Mouse (Mus musculus): ENCODE data around the gene Chuk. TPM values are rescaled to one million over a fixed set of nuclear protein-coding genes. Genes with fewer than 3 reads are reported as not detected.
A peak's percentile ranks its signal among the peaks of the same experiment; 100 is the strongest.

The Chuk gene
- polyA plus RNA-seq, 1 experiment from 2014 or later, result 54.2 TPM

GRCm38 (mm10) chr19:44068232-44068631 lies 39.0 kb downstream of the Chuk start:
- ATAC-seq (ENCODE audit: insufficient number of reproducible peaks, insufficient read depth, low FRiP score, low TSS enrichment), result no peak
- Histone ChIP-seq H3K9me3 (no peaks in the 10 kb centered on the region), H3K9ac (no peak overlapping the region), H3K4me3 (peak overlapping the region; percentile 61; the same call in 1 of the 2 replicates), H3K4me2 (replicated peaks) (peak overlapping the region; percentile 82; the same call in 1 of the 2 replicates), H3K27ac (no peak overlapping the region), H3K27me3 (no peaks in the 10 kb centered on the region), H3K4me1 (peaks cover 7% of the 10 kb centered on the region; the same call in 1 of the 2 replicates), H3K36me3 (peaks cover 3% of the 10 kb centered on the region)
- WGBS, result 77% methylated on average over 4 of the region's 4 CpGs

- H3K9ac ChIP-seq, result no peak overlapping the region
- H3K36me3 ChIP-seq, result no peaks in the 10 kb centered on the region
- no peak overlapping the region for H3K27ac ChIP-seq
- WGBS, result 73% methylated on average over 9 of the region's 9 CpGs
- H3K4me3 ChIP-seq, result no peak overlapping the region
- H3K9me3 ChIP-seq, result no peaks in the 10 kb centered on the region
- H3K4me1 ChIP-seq, result peaks cover 7% of the 10 kb centered on the region; the same call in 1 of the 2 replicates
- no peak overlapping the region for H3K4me2 ChIP-seq (replicated peaks)
- no peak for ATAC-seq (ENCODE audit: insufficient number of reproducible peaks, insufficient read depth, low FRiP score, low TSS enrichment)
- H3K27me3 ChIP-seq, result no peaks in the 10 kb centered on the region
Measured at GRCm38 (mm10) chr19:44067323-44068049, 39.8 kb downstream of the Chuk start.

- peaks cover 7% of the 10 kb centered on the region; the same call in 1 of the 2 replicates for H3K4me1 ChIP-seq
- no peak for ATAC-seq (ENCODE audit: insufficient number of reproducible peaks, insufficient read depth, low FRiP score, low TSS enrichment)
- 99% methylated on average over 2 of the region's 2 CpGs for WGBS
- H3K27me3 ChIP-seq, result no peaks in the 10 kb centered on the region
- H3K27ac ChIP-seq, result no peak overlapping the region
- H3K9ac ChIP-seq, result no peak overlapping the region
- no peaks in the 10 kb centered on the region for H3K9me3 ChIP-seq
- no peak overlapping the region for H3K4me2 ChIP-seq (replicated peaks)
- H3K4me3 ChIP-seq, result no peak overlapping the region
- H3K36me3 ChIP-seq, result 0 out of 2 replicates have a peak, but pooled peaks cover 10% of the 10 kb centered on the region
Measured at GRCm38 (mm10) chr19:44064734-44065133, 42.5 kb downstream of the Chuk start.

- no peak overlapping the region for H3K9ac ChIP-seq
- H3K4me2 ChIP-seq (replicated peaks), result no peak overlapping the region
- 0 out of 2 replicates have a peak, but pooled peaks cover 17% of the 10 kb centered on the region for H3K36me3 ChIP-seq
- H3K27ac ChIP-seq, result no peak overlapping the region
- H3K4me1 ChIP-seq, result peaks cover 7% of the 10 kb centered on the region; the same call in 1 of the 2 replicates
- WGBS, result 84% methylated on average over 7 of the region's 7 CpGs
- ATAC-seq (ENCODE audit: insufficient number of reproducible peaks, insufficient read depth, low FRiP score, low TSS enrichment), result no peak
- no peaks in the 10 kb centered on the region for H3K9me3 ChIP-seq
- H3K4me3 ChIP-seq, result no peak overlapping the region
- H3K27me3 ChIP-seq, result no peaks in the 10 kb centered on the region
Measured at GRCm38 (mm10) chr19:44063773-44064172, 43.5 kb downstream of the Chuk start.

GRCm38 (mm10) chr19:44060226-44060625 lies 47.1 kb downstream of the Chuk start:
- Histone ChIP-seq H3K9me3 (no peaks in the 10 kb centered on the region), H3K4me1 (no peaks in the 10 kb centered on the region), H3K36me3 (peaks cover 32% of the 10 kb centered on the region; the same call in 1 of the 2 replicates), H3K27ac (no peak overlapping the region), H3K4me3 (no peak overlapping the region), H3K4me2 (replicated peaks) (no peak overlapping the region), H3K27me3 (no peaks in the 10 kb centered on the region), H3K9ac (no peak overlapping the region)
- ATAC-seq (ENCODE audit: insufficient number of reproducible peaks, insufficient read depth, low FRiP score, low TSS enrichment), result no peak
- WGBS, result 89% methylated on average over 3 of the region's 3 CpGs

GRCm38 (mm10) chr19:44055173-44055826 lies 52.0 kb downstream of the Chuk start:
- no peak overlapping the region for H3K9ac ChIP-seq
- H3K4me1 ChIP-seq, result no peaks in the 10 kb centered on the region
- no peak for ATAC-seq (ENCODE audit: insufficient number of reproducible peaks, insufficient read depth, low FRiP score, low TSS enrichment)
- H3K4me2 ChIP-seq (replicated peaks), result no peak overlapping the region
- 72% methylated on average over 4 of the region's 4 CpGs for WGBS
- no peaks in the 10 kb centered on the region for H3K27me3 ChIP-seq
- H3K27ac ChIP-seq, result no peak overlapping the region
- peaks cover 31% of the 10 kb centered on the region; the same call in 1 of the 2 replicates for H3K36me3 ChIP-seq
- no peaks in the 10 kb centered on the region for H3K9me3 ChIP-seq
- no peak overlapping the region for H3K4me3 ChIP-seq

GRCm38 (mm10) chr19:44050388-44050787 lies 56.9 kb downstream of the Chuk start:
- ATAC-seq (ENCODE audit: insufficient number of reproducible peaks, insufficient read depth, low FRiP score, low TSS enrichment), result no peak
- 69% methylated on average over 4 of the region's 4 CpGs for WGBS

GRCm38 (mm10) chr19:44049282-44049681 lies 58.0 kb downstream of the Chuk start:
- Histone ChIP-seq H3K4me3 (no peak overlapping the region), H3K4me1 (no peaks in the 10 kb centered on the region), H3K9ac (no peak overlapping the region), H3K9me3 (no peaks in the 10 kb centered on the region), H3K27me3 (no peaks in the 10 kb centered on the region), H3K4me2 (replicated peaks) (no peak overlapping the region), H3K27ac (no peak overlapping the region), H3K36me3 (peaks cover 23% of the 10 kb centered on the region)
- 65% methylated on average over 3 of the region's 3 CpGs for WGBS
- no peak for ATAC-seq (ENCODE audit: insufficient number of reproducible peaks, insufficient read depth, low FRiP score, low TSS enrichment)

More at GRCm38 (mm10) chr19:44050388-44050787, 56.9 kb downstream of the Chuk start:
- no peaks in the 10 kb centered on the region for H3K9me3 ChIP-seq
- H3K4me3 ChIP-seq, result no peak overlapping the region
- H3K9ac ChIP-seq, result no peak overlapping the region
- H3K4me1 ChIP-seq, result no peaks in the 10 kb centered on the region
- peaks cover 18% of the 10 kb centered on the region for H3K36me3 ChIP-seq
- no peaks in the 10 kb centered on the region for H3K27me3 ChIP-seq
- no peak overlapping the region for H3K27ac ChIP-seq
- no peak overlapping the region for H3K4me2 ChIP-seq (replicated peaks)

GRCm38 (mm10) chr19:44045847-44046246 lies 61.4 kb downstream of the Chuk start:
- H3K4me2 ChIP-seq (replicated peaks), result no peak overlapping the region
- 90% methylated on average over 3 of the region's 3 CpGs for WGBS
- H3K27me3 ChIP-seq, result no peaks in the 10 kb centered on the region
- no peaks in the 10 kb centered on the region for H3K9me3 ChIP-seq
- no peak overlapping the region for H3K4me3 ChIP-seq
- no peak overlapping the region for H3K9ac ChIP-seq
- H3K4me1 ChIP-seq, result no peaks in the 10 kb centered on the region
- H3K36me3 ChIP-seq, result peaks cover 15% of the 10 kb centered on the region
- no peak for ATAC-seq (ENCODE audit: insufficient number of reproducible peaks, insufficient read depth, low FRiP score, low TSS enrichment)
- H3K27ac ChIP-seq, result no peak overlapping the region

GRCm38 (mm10) chr19:44042121-44042520 lies 65.2 kb downstream of the Chuk start:
- ATAC-seq (ENCODE audit: insufficient number of reproducible peaks, insufficient read depth, low FRiP score, low TSS enrichment), result no peak
- peaks cover 32% of the 10 kb centered on the region for H3K36me3 ChIP-seq
- WGBS, result 86% methylated on average over 5 of the region's 5 CpGs

GRCm38 (mm10) chr19:44033396-44033795 lies 73.9 kb downstream of the Chuk start:
- Histone ChIP-seq H3K9me3 (no peaks in the 10 kb centered on the region), H3K4me1 (no peaks in the 10 kb centered on the region), H3K36me3 (peaks cover 33% of the 10 kb centered on the region), H3K27me3 (no peaks in the 10 kb centered on the region), H3K4me3 (no peak overlapping the region), H3K9ac (no peak overlapping the region), H3K4me2 (replicated peaks) (no peak overlapping the region), H3K27ac (no peak overlapping the region)
- no peak for ATAC-seq (ENCODE audit: insufficient number of reproducible peaks, insufficient read depth, low FRiP score, low TSS enrichment)
- WGBS, result 93% methylated on average over 5 of the region's 5 CpGs

More at GRCm38 (mm10) chr19:44042121-44042520, 65.2 kb downstream of the Chuk start:
- no peak overlapping the region for H3K4me3 ChIP-seq
- no peaks in the 10 kb centered on the region for H3K4me1 ChIP-seq
- H3K9me3 ChIP-seq, result no peaks in the 10 kb centered on the region
- H3K9ac ChIP-seq, result no peak overlapping the region
- H3K27me3 ChIP-seq, result no peaks in the 10 kb centered on the region
- no peak overlapping the region for H3K4me2 ChIP-seq (replicated peaks)
- no peak overlapping the region for H3K27ac ChIP-seq

All from embryonic facial prominence, embryonic 12.5 days (tissue).